Comparison of ENCODE assay signal across 8 mouse cellular contexts in genomic region chr16:20424719-20425650, GRCm38 (mm10). TPM values are rescaled to one million over a fixed set of nuclear protein-coding genes. Genes with fewer than 3 reads are reported as not detected.
DNase-seq lines count a peak whose midpoint lies in the region; ATAC-seq lines count a peak whose summit lies in the region.

No protein-coding gene starts in this region.

- peak overlapping the region; percentile 78 for H3K4me2 ChIP-seq in hindbrain, embryonic 14.5 days (replicated peaks)
- peak overlapping the region; percentile 84 for H3K4me2 ChIP-seq in liver, embryonic 15.5 days
- H3K4me2 ChIP-seq in neural tube, embryonic 13.5 days = peak overlapping the region; percentile 85

- H3K9me3 ChIP-seq in forebrain, embryonic 10.5 days = no peaks in the 10 kb centered on the region
- H3K9me3 ChIP-seq in hindbrain, embryonic 14.5 days (ENCODE audit: control insufficient read depth, low read length) = no peaks in the 10 kb centered on the region
- H3K9me3 ChIP-seq in liver, embryonic 15.5 days (replicated peaks) = no peaks in the 10 kb centered on the region
- H3K9me3 ChIP-seq in neural tube, embryonic 13.5 days = no peaks in the 10 kb centered on the region

- peak overlapping the region; percentile 57 for H3K4me3 ChIP-seq in forebrain, embryonic 10.5 days
- H3K4me3 ChIP-seq in hindbrain, embryonic 14.5 days (replicated peaks; ENCODE audit: low read length) = peak overlapping the region; percentile 81
- H3K4me3 ChIP-seq in liver, embryonic 15.5 days (replicated peaks) = peak overlapping the region; percentile 72
- H3K4me3 ChIP-seq in neural tube, embryonic 13.5 days = peak overlapping the region; percentile 76

- H3K36me3 ChIP-seq in forebrain, embryonic 10.5 days (replicated peaks) = peaks cover 19% of the 10 kb centered on the region
- H3K36me3 ChIP-seq in hindbrain, embryonic 14.5 days (replicated peaks; ENCODE audit: control insufficient read depth, insufficient read depth) = peaks cover 21% of the 10 kb centered on the region
- peaks cover 18% of the 10 kb centered on the region for H3K36me3 ChIP-seq in liver, embryonic 15.5 days (replicated peaks)
- H3K36me3 ChIP-seq in neural tube, embryonic 13.5 days = peaks cover 19% of the 10 kb centered on the region

- peaks cover 20% of the 10 kb centered on the region for H3K4me1 ChIP-seq in forebrain, embryonic 10.5 days
- H3K4me1 ChIP-seq in hindbrain, embryonic 14.5 days (replicated peaks; ENCODE audit: control insufficient read depth, insufficient read depth, low read length) = peaks cover 23% of the 10 kb centered on the region
- H3K4me1 ChIP-seq in liver, embryonic 15.5 days (replicated peaks) = peaks cover 45% of the 10 kb centered on the region
- peaks cover 26% of the 10 kb centered on the region for H3K4me1 ChIP-seq in neural tube, embryonic 13.5 days (replicated peaks)

- 60% methylated on average over 10 of the region's 10 CpGs for WGBS in forebrain, embryonic 10.5 days
- 61% methylated on average over 10 of the region's 10 CpGs for WGBS in hindbrain, embryonic 14.5 days
- WGBS in liver, embryonic 15.5 days (ENCODE audit: insufficient replicate concordance) = 25% methylated on average over 10 of the region's 10 CpGs
- 54% methylated on average over 10 of the region's 10 CpGs for WGBS in neural tube, embryonic 13.5 days

- no peak for ATAC-seq in hindbrain, embryonic 14.5 days (ENCODE audit: low FRiP score)
- ATAC-seq in liver, embryonic 15.5 days (ENCODE audit: insufficient read depth) = no peak
- ATAC-seq in neural tube, embryonic 13.5 days (ENCODE audit: low read depth) = 0 out of 2 replicates have a peak, but pooled peaks have one; percentile 2

- H3K27ac ChIP-seq in forebrain, embryonic 10.5 days = peak overlapping the region; percentile 83
- peak overlapping the region; percentile 93; the same call in 1 of the 2 replicates for H3K27ac ChIP-seq in hindbrain, embryonic 14.5 days
- H3K27ac ChIP-seq in liver, embryonic 15.5 days (replicated peaks) = peak overlapping the region; percentile 82
- H3K27ac ChIP-seq in neural tube, embryonic 13.5 days (replicated peaks) = peak overlapping the region; percentile 91; the same call in 1 of the 2 replicates

- no peaks in the 10 kb centered on the region for H3K27me3 ChIP-seq in forebrain, embryonic 10.5 days (ENCODE audit: poor library complexity, severe bottlenecking)
- no peaks in the 10 kb centered on the region for H3K27me3 ChIP-seq in hindbrain, embryonic 14.5 days (ENCODE audit: control insufficient read depth, insufficient read depth, low read length)
- H3K27me3 ChIP-seq in liver, embryonic 15.5 days = no peaks in the 10 kb centered on the region
- no peaks in the 10 kb centered on the region for H3K27me3 ChIP-seq in neural tube, embryonic 13.5 days

- DNase-seq in right cerebral cortex, postnatal 10 days (ENCODE audit: low spot score in 2 of 2) = peak; percentile 47 to 59
- no peak for DNase-seq in right cerebral cortex, postnatal 36 days (ENCODE audit: low spot score in 2 of 2)
- DNase-seq in forebrain, embryonic 10.5 days (ENCODE audit: extremely low spot score, low spot score) = no peak
- no peak for DNase-seq in hindbrain, embryonic 14.5 days (ENCODE audit: low spot score)
- DNase-seq in frontal cortex, postnatal 36 days (ENCODE audit: low spot score in 2 of 2) = no peak
- DNase-seq in layer of hippocampus, adult 11-12 months (ENCODE audit: low spot score) = no peak

- H3K9ac ChIP-seq in hindbrain, embryonic 14.5 days = peak overlapping the region; percentile 92
- peak overlapping the region; percentile 75 for H3K9ac ChIP-seq in liver, embryonic 15.5 days
- H3K9ac ChIP-seq in neural tube, embryonic 13.5 days = peak overlapping the region; percentile 87

RNA-seq across cellular contexts. Expression of gene Abcc5, which starts 1.2 kb away (rescaled TPM):
- polyA plus RNA-seq in forebrain, embryonic 10.5 days (2016; fragmentation: Nextera tagmentation; extraction: Ambion mirVana) = 57.1 and 59.8 TPM in 2 replicates
- polyA plus RNA-seq in hindbrain, embryonic 14.5 days (2014; fragmentation: Nextera tagmentation; extraction: Ambion mirVana) = 127 and 136 TPM in 2 replicates
- 17.2 and 18.5 TPM in 2 replicates for polyA plus RNA-seq in liver, embryonic 15.5 days (2015; fragmentation: Nextera tagmentation; extraction: Ambion mirVana)
- 120 and 123 TPM in 2 replicates for polyA plus RNA-seq in neural tube, embryonic 13.5 days (2015; fragmentation: Nextera tagmentation; extraction: Ambion mirVana)

Comparison
In these comparisons a context has a peak if more than half of its experiments do, and no peak if none do; other contexts are left out.
1. DNase-seq: peak in right cerebral cortex, postnatal 10 days (2 of 2); none in right cerebral cortex, postnatal 36 days (0 of 2), forebrain, embryonic 10.5 days (single experiment), hindbrain, embryonic 14.5 days (single experiment), frontal cortex, postnatal 36 days (0 of 2) and layer of hippocampus, adult 11-12 months (single experiment).
2. Peak in every context shown above with its lines, with median percentiles within 50 percentile points of each other: H3K27ac ChIP-seq, H3K4me3 ChIP-seq, H3K4me2 ChIP-seq and H3K9ac ChIP-seq.